Mouse (Mus musculus) kidney, adult 2 months (tissue): ENCODE measurements around the gene Morc2a. TPM values are rescaled to one million over a fixed set of nuclear protein-coding genes. Genes with fewer than 3 reads are reported as not detected.

ENCODE experiments used
- DNase-seq: peaks from one replicate; pipeline ENCODE4 v3.0.0; 2021
- H3K27ac ChIP-seq: fragments of 200-500 bp; 2 replicates; pipeline ENCODE4 v1.5.1; 2012; ENCODE audit warnings: low read depth, low read length, control low read depth, inconsistent platforms; ENCODE audit not compliant: insufficient read depth
- H3K27me3 ChIP-seq: fragments of 200-500 bp; replicated peaks from 2 replicates; pipeline ENCODE4 v1.6.1; 2012; ENCODE audit warnings: mild to moderate bottlenecking, moderate library complexity, low read length, inconsistent platforms; ENCODE audit not compliant: control insufficient read depth, insufficient read depth
- H3K36me3 ChIP-seq: fragments of 200-500 bp; 2 replicates; pipeline ENCODE4 v1.6.1; 2012; ENCODE audit warnings: mild to moderate bottlenecking, moderate library complexity, low read length, inconsistent platforms; ENCODE audit not compliant: control insufficient read depth, insufficient read depth
- H3K4me1 ChIP-seq: fragments of 200-500 bp; 2 replicates; pipeline ENCODE4 v1.6.1; 2011; ENCODE audit warnings: low read length; ENCODE audit not compliant: control insufficient read depth, insufficient read depth
- H3K4me3 ChIP-seq: fragments of 200-500 bp; 2 replicates; pipeline ENCODE4 v1.5.1; 2011; ENCODE audit warnings: mild to moderate bottlenecking, low read depth, low read length, control low read depth; ENCODE audit not compliant: insufficient read depth
- CTCF ChIP-seq: fragments of 200-500 bp; conservative IDR thresholded peaks from 2 replicates; pipeline ENCODE4 v1.5.1; 2011; ENCODE audit warnings: low read depth, mild to moderate bottlenecking, control low read depth, low read length, moderate library complexity, mixed read lengths; ENCODE audit not compliant: insufficient read depth, insufficient read length
- POLR2A ChIP-seq: fragments of 200-500 bp; IDR thresholded peaks from one replicate; pipeline ENCODE4 v1.6.1; 2011; ENCODE audit warnings: low read depth, low read length, control low read depth
- WGBS: fragments of 180-500 bp; shearing (Covaris S2); methylation state at CpG from one replicate; pipeline ENCODE4 v1.1.7; 2018; 5-methylcytosine and 5-hydroxymethylcytosine counted together
- polyA plus RNA-seq: library from polyadenylated mRNA; depleted of rRNA; stranded (reverse); fragments of >200 nt; gene quantifications from 2 replicates; pipeline ENCODE4 v1.2.3, GENCODE M21; 2012; rRNA removed

Gene Morc2a
- polyA plus RNA-seq, 1 experiment, result 9.2 TPM

DNA sequence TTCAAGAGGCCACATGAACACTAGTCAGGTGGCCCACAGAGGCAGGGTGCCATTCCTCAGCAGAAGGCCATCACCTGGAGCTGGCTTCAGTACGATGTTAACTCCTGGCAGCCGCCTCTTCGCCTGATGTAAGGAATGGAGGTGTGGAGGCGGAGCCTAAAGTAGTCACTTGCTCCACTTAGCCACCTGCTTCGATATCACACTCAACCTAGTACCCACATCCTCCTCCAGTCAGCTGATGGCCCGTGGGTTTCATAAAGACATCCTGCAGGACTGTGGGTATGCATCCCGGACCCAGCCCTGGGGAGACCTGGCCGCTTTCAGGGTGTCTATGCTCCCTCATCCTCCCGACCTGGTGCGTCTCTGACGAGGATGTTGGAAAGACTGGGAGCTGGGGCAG, 86.7 kb downstream of the Morc2a start:
- H3K27ac ChIP-seq, result no peak overlapping the region
- WGBS, result 77% methylated on average over 11 of the region's 11 CpGs
- TF ChIP-seq POLR2A (no peak), CTCF (no peak)

GRCm38 (mm10) chr11:3738778-3739177, 89.8 kb downstream of the Morc2a start:
- no peaks in the 10 kb centered on the region for H3K36me3 ChIP-seq
- no peak overlapping the region for H3K27ac ChIP-seq
- TF ChIP-seq CTCF, result no peak
- no peak for TF ChIP-seq POLR2A
- 73% methylated on average over 2 of the region's 2 CpGs for WGBS
- H3K27me3 ChIP-seq, result no peaks in the 10 kb centered on the region
- H3K4me1 ChIP-seq, result no peaks in the 10 kb centered on the region
- no peak overlapping the region for H3K4me3 ChIP-seq
- no peak for DNase-seq

More for the DNA sequence above, 86.7 kb downstream of the Morc2a start:
- no peaks in the 10 kb centered on the region for H3K36me3 ChIP-seq
- no peak overlapping the region for H3K4me3 ChIP-seq
- no peaks in the 10 kb centered on the region for H3K27me3 ChIP-seq
- no peaks in the 10 kb centered on the region for H3K4me1 ChIP-seq
- no peak for DNase-seq

Other genes starting within 250 kb of the Morc2a start
- 41.3 and 48.7 TPM in 2 replicates for gene Limk2, start 240.0 kb upstream of the Morc2a start, polyA plus RNA-seq
- gene Rnf185, start 196.8 kb upstream of the Morc2a start, polyA plus RNA-seq, result 48.9 and 49.4 TPM in 2 replicates
- gene Pla2g3, start 160.9 kb upstream of the Morc2a start, polyA plus RNA-seq, result 0.19 and 0.27 TPM in 2 replicates
- 24.0 and 28.0 TPM in 2 replicates for gene Inpp5j, start 144.4 kb upstream of the Morc2a start, polyA plus RNA-seq
- gene Selenom, start 134.5 kb upstream of the Morc2a start, polyA plus RNA-seq, result 136 and 163 TPM in 2 replicates
- gene Smtn, start 108.6 kb upstream of the Morc2a start, polyA plus RNA-seq, result 52.3 and 57.2 TPM in 2 replicates
- gene Osbp2, start 214.7 kb downstream of the Morc2a start, polyA plus RNA-seq, result 3.3 and 4.5 TPM in 2 replicates
- gene 4921536K21Rik, start 245.9 kb downstream of the Morc2a start, polyA plus RNA-seq, result 0.83 and 1.1 TPM in 2 replicates
- gene Dusp18, start 246.0 kb downstream of the Morc2a start, polyA plus RNA-seq, result 7.0 and 7.1 TPM in 2 replicates